Mouse (Mus musculus) CD8-positive naive resting alpha-beta T cell, adult 2 months (primary cell): Measurements from ENCODE around the gene Pex12.
"Not testable (repeated sequence)": the region's sequence is repeated elsewhere in the genome, so short reads cannot be mapped to it uniquely, and the experiment has no call there.

Experiments used
- DNase-seq, 2 experiments: peaks; one replicate each; pipeline ENCODE4 v3.0.0; 2022; ENCODE audit warnings: low read depth in 2 of 2, low spot score in 2 of 2

The Pex12 gene

DNA sequence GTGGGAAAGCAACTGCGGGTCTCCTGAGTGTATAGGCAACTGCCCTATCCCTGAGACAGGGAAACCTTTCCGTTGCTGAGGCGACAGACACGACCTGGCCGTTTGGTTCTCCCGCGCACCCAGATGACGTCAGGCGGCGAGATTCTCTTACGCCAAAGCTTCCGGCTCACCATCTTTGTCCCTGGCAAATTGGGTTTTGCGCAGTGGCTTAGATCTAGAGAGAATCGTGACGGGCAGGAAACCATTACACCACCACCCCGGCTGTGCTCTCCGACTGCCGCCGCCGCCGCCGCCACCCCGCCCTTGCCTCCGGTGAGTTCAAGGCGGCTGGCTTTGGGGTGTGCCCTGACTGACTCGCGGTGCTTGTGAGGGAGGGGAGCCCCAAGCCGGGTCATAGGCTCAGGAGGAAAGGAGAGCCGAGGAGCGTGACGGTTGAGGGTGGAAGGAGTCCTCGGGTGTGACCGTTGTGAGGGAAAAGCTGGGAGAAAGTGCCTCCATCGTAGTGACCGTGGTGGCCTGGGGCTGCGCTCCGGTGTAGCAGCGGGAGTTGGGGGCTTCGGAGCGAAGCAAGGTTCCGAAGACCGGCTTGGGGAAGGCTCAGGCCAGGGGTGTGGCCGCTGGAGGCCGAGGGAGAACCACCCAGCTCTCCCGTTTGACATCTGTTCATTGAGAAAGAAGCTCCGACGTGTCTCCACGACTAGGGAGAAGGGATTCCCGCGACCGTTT lies at the start of gene Pex12:
Gene Pex12, minus strand, starts transcription at position 61 of the 726 bp plus-strand sequence.
- DNase-seq: peak; percentile 91 to 95

GRCm38 (mm10) chr11:83341716-83342245 lies 39.4 kb upstream of the Pex12 start:
- DNase-seq: no peak

DNA sequence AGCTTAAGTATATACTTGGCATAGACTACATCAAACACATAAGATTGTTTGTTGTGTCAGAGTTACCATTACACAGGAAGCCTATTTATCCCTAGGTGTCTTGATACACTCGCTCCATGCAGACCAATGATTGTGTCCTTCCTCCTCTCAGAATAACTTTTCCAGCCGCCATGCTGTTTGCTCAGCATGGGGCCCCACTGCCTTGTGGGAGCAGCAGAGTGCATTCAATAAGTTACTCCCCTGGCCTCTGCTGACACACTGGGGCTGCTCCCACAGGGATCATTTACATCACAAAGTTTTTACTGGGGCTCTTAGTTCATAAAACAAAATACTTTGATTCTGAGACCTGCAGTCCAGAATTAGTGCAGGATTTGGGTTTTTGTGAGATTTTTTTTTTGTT lies 37.3 kb upstream of the Pex12 start:
- DNase-seq: no peak

- no peak for DNase-seq
Measured at GRCm38 (mm10) chr11:83335826-83336225, 33.4 kb upstream of the Pex12 start.

DNA sequence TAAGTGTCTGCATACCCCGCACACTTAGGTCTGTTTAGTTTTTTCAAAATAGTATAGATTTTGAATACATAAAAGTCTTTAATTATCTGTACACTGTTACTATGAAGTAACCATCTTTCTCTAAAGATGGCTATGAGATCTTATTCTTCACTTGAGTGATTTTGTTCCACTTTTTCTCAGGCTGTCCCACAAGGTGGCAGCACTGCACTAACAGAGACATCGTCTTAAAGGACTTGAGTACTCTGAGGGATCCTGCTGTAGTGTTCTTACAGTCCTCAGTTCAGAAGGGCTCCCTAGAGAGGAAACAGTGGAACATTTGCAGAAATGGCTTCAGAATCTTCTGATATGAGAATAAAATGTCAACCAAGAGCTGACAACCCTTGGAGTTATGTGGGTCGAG lies 25.0 kb upstream of the Pex12 start:
- peak in 1 of 2 experiments; percentile 37 for DNase-seq

DNA sequence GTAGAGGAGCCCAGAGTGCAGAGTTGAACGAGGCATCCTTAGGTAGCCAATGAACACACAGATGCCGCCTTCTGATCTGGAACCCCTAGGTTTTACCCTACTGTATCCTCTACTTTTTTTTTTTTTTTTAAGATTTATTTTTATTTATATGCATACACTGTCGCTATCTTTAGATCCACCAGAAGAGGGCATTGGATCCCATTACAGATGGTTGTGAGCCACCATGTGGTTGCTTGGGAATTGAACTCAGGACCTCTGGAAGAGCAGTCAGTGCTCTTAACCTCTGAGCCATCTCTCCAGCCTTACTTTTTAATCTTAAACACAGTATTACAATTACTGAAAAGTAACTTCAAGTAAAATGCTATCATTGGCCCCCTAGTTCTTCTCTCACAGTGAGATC lies 24.3 kb upstream of the Pex12 start:
- not testable (repeated sequence) for DNase-seq

- no peak for DNase-seq
Measured at GRCm38 (mm10) chr11:83319048-83319447, 16.7 kb upstream of the Pex12 start.

GRCm38 (mm10) chr11:83312471-83312870 lies 10.1 kb upstream of the Pex12 start:
- no peak for DNase-seq

DNA sequence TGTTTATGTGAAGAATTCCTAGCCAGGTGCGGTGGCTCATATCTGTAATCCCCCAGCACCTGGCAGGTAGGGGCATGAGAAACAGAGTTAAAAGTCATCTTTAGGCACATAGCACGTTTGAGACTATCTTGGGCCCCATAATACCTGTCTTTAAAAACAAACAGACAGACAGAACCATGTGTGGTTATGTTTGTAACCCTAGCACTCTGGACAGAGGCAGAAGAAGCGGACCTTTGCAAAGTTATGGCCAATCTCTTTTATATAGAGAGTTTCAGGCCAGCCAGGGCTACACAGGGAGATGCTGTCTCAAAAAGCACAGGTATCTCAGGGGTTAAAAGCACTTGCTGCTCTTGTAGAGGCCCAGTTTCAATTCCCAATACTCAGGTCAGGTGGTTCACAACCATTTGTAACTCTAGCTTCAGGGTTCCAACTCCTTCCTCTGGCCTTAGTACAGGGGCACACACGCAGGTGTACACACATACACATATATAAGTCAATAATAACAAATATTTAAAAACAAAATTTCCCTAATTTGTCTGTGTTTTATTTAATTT lies 4.4 kb upstream of the Pex12 start:
- DNase-seq: no peak

- no peak for DNase-seq
Measured at GRCm38 (mm10) chr11:83304485-83304884, 2.1 kb upstream of the Pex12 start.

DNA sequence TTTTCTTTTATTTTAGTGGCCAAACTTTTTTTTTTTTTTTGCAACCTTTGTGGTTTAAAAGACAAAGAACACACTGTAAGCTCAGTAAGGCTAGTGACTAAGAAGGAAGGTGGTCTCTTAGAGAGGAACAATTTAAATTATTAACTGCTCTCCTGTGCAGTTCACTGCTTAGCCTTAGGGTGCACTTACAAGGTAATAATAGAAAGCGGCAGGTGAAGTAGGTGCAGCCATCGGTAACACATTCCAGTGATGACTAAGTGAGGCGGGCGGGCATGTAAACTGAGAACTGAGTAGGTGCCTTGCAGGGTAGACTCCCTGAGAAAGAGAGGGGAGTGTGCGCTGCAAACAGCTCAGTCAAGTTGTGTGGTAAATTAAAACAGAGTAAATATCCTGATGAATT lies 1.4 kb upstream of the Pex12 start:
- no peak for DNase-seq

- DNase-seq: no peak
Measured at GRCm38 (mm10) chr11:83302124-83302523, 262 bp downstream of the Pex12 start.

DNA sequence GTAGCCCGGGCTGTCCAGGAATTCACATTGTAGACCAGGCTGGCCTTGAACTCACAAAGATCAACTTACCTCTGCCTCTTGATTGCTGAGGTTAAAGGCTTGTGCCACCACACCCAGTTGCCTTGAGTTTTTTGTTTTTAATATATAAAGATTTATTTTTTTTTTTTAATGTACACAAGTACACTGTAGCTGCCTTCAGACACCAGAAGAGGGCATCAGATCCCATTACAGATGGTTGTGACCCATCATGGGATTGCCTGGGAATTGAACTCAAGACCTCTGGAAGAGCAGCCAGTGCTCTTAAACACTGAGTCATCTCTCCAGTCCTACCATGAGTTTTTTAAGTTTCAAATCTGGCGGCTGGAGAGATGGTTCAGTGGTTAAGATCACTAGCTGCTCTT lies 955 bp downstream of the Pex12 start:
- no peak for DNase-seq

DNA sequence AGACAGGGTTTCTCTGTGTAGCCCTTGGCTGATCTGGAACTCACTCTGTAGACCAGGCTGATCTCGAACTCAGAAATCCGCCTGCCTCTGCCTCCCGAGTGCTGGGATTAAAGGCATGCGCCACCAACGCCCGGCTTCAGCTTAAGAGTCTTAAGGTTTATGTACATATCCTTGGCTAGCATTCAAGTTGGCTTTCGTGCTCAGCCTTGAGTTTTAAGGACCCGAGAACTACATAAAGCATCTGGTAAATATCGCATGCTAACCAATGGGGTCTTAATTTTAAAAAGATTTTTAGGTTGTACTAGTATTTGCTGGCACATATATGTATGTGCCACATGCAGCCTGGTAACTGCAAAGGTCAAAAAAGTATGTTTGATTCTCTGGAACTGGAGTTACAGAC lies 2.7 kb downstream of the Pex12 start:
- no peak for DNase-seq

GRCm38 (mm10) chr11:83298225-83299195 lies 3.9 kb downstream of the Pex12 start, which contains the start of gene Ap2b1:
Gene Ap2b1, plus strand, starts transcription at chr11:83299024.
- peak; percentile 91 to 92 for DNase-seq

DNA sequence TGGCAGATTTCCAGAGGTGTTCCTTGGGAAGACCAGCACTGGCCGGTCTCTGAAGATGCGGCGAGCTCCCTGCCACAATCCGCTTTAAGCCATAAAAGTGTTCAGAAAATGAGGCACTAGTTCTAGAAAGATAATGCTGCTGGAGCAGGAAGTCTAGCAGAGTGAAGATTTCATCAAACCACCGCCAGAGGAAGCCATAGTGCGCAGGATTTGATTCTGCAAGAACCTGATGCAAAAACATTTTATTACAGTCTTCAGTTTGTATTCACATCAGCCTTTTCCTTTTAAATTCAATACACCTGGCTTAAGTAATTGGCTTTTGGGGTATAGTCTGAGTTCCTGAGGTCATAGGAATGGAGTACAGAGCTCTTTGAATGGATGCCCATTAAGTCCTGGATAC lies 4.6 kb downstream of the Pex12 start:
- DNase-seq: no peak

DNA sequence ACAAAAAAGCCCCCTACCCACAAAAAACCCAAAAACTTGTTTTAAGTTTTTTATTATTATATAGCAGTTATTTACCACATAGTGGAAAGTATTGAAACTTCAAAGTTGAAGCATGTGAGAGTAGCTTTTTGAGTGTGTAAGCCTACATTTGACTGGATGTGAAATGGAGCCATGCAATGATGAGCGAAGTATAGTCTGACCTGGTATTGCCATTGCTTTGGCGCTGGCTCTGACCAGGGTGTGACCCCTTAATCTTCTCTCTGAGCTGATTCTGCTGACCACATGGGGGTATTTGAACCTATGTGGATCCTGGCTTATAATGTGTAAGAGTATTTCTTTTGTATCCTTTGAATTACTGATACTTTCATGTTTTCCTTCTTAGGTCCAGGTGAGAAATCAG lies 8.3 kb downstream of the Pex12 start:
- DNase-seq: no peak

GRCm38 (mm10) chr11:83293182-83293581 lies 9.2 kb downstream of the Pex12 start:
- DNase-seq: no peak

DNA sequence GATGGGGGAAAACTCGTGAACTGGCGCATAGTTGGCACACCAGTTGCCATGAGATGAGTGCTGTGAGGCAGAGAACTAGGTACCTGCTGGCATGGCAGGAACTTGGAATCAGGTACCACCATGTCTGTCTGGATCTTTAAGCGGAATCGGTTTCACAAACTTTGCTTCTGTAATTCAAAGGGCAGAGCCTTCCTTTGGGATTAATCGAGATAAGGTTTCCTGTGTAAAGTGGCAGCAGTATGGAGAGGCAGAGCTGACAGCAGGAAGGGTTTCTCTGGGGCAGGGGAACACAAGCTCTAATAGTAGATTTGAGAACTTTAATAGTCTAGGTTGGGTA lies 10.2 kb downstream of the Pex12 start:
- no peak for DNase-seq

- peak; percentile 88 to 91 for DNase-seq
Measured at GRCm38 (mm10) chr11:83291375-83292250, 10.8 kb downstream of the Pex12 start.

GRCm38 (mm10) chr11:83289633-83290032 lies 12.8 kb downstream of the Pex12 start:
- no peak for DNase-seq
